Mouse (Mus musculus) megakaryocyte-erythroid progenitor cell, adult 5-6 weeks (primary cell): ENCODE data around the gene Meaf6. TPM values are rescaled to one million over a fixed set of nuclear protein-coding genes. Genes with fewer than 3 reads are reported as not detected.

ENCODE experiments used
- total RNA-seq, 2 experiments: library from RNA; stranded (forward) in 1 of 2; stranded (reverse) in 1 of 2; fragments of 200-1000, 215-1000 nt in 1 of 2; fragments of >200 nt in 1 of 2; fragmentation: Nextera tagmentation in 1 of 2; gene quantifications; 2 replicates each; pipeline ENCODE4 v1.2.3; 2014 to 2017

The Meaf6 gene
- total RNA-seq, 2 experiments from 2014 or later, result 49.7 to 52.8 TPM

Other genes with a start within 250 kb of the Meaf6 start
- gene Yrdc, start 234.5 kb upstream of the Meaf6 start, total RNA-seq (2014; fragmentation: Nextera tagmentation), result 32.1 and 62.2 TPM in 2 replicates
- 15.5 and 30.5 TPM in 2 replicates for gene Yrdc, start 234.5 kb upstream of the Meaf6 start, total RNA-seq (2017)
- gene 1110065P20Rik, start 233.9 kb upstream of the Meaf6 start, total RNA-seq (2014; fragmentation: Nextera tagmentation), result 11.8 and 14.4 TPM in 2 replicates
- gene 1110065P20Rik, start 233.9 kb upstream of the Meaf6 start, total RNA-seq (2017), result 1.5 and 4.2 TPM in 2 replicates
- not detected in 2 replicates for gene Maneal, start 223.0 kb upstream of the Meaf6 start, total RNA-seq (2014; fragmentation: Nextera tagmentation)
- 0.19 TPM in 1 of 2 replicates, not detected in the other for gene Maneal, start 223.0 kb upstream of the Meaf6 start, total RNA-seq (2017)
- not detected in 2 replicates for gene Epha10, start 204.2 kb upstream of the Meaf6 start, total RNA-seq (2014; fragmentation: Nextera tagmentation)
- gene Epha10, start 204.2 kb upstream of the Meaf6 start, total RNA-seq (2017), result not detected in 2 replicates
- gene 9930104L06Rik, start 148.1 kb upstream of the Meaf6 start, total RNA-seq (2014; fragmentation: Nextera tagmentation), result 15.7 and 24.8 TPM in 2 replicates
- 10.1 and 19.5 TPM in 2 replicates for gene 9930104L06Rik, start 148.1 kb upstream of the Meaf6 start, total RNA-seq (2017)
- 84.8 and 93.5 TPM in 2 replicates for gene Cdca8, start 145.8 kb upstream of the Meaf6 start, total RNA-seq (2014; fragmentation: Nextera tagmentation)
- gene Cdca8, start 145.8 kb upstream of the Meaf6 start, total RNA-seq (2017), result 121 and 127 TPM in 2 replicates
- gene Rspo1, start 98.7 kb upstream of the Meaf6 start, total RNA-seq (2014; fragmentation: Nextera tagmentation), result not detected in 2 replicates
- gene Rspo1, start 98.7 kb upstream of the Meaf6 start, total RNA-seq (2017), result not detected in 2 replicates
- 98.8 and 99.5 TPM in 2 replicates for gene Gnl2, start 68.5 kb upstream of the Meaf6 start, total RNA-seq (2014; fragmentation: Nextera tagmentation)
- gene Gnl2, start 68.5 kb upstream of the Meaf6 start, total RNA-seq (2017), result 228 and 279 TPM in 2 replicates
- not detected in 2 replicates for gene Dnali1, start 19.4 kb upstream of the Meaf6 start, total RNA-seq (2014; fragmentation: Nextera tagmentation)
- gene Dnali1, start 19.4 kb upstream of the Meaf6 start, total RNA-seq (2017), result not detected in 2 replicates
- 25.4 and 26.1 TPM in 2 replicates for gene Snip1, start 18.5 kb upstream of the Meaf6 start, total RNA-seq (2014; fragmentation: Nextera tagmentation)
- 32.2 and 33.6 TPM in 2 replicates for gene Snip1, start 18.5 kb upstream of the Meaf6 start, total RNA-seq (2017)
- gene Zc3h12a, start 42.7 kb downstream of the Meaf6 start, total RNA-seq (2014; fragmentation: Nextera tagmentation), result 3.8 and 4.7 TPM in 2 replicates
- gene Zc3h12a, start 42.7 kb downstream of the Meaf6 start, total RNA-seq (2017), result 2.7 and 5.6 TPM in 2 replicates